Mouse (Mus musculus) midbrain, embryonic 10.5 days (tissue): Measurements from ENCODE around the gene Cacna1i. TPM values are rescaled to one million over a fixed set of nuclear protein-coding genes. Genes with fewer than 3 reads are reported as not detected.

Source experiments
- DNase-seq: peaks from one replicate; pipeline ENCODE4 v3.0.0-alpha.2; 2017; ENCODE audit warnings: low spot score
- H3K27ac ChIP-seq: fragments of 300-500 bp; sonication (generic); replicated peaks from 2 replicates; pipeline ENCODE4 v1.5.1; 2016; ENCODE audit warnings: mild to moderate bottlenecking
- H3K27me3 ChIP-seq: fragments of 300-500 bp; sonication (generic); 2 replicates; pipeline ENCODE4 v1.6.1; 2016; ENCODE audit warnings: low read depth, mild to moderate bottlenecking; ENCODE audit not compliant: poor library complexity, severe bottlenecking
- H3K36me3 ChIP-seq: fragments of 300-500 bp; sonication (generic); 2 replicates; pipeline ENCODE4 v1.6.1; 2016; ENCODE audit warnings: mild to moderate bottlenecking, moderate library complexity
- H3K4me1 ChIP-seq: fragments of 300-500 bp; sonication (generic); 2 replicates; pipeline ENCODE4 v1.6.1; 2016
- H3K4me3 ChIP-seq: fragments of 300-500 bp; sonication (generic); 2 replicates; pipeline ENCODE4 v1.5.1; 2016; ENCODE audit warnings: mild to moderate bottlenecking, moderate library complexity
- H3K9me3 ChIP-seq: fragments of 300-500 bp; sonication (generic); replicated peaks from 2 replicates; pipeline ENCODE4 v1.6.1; 2016; ENCODE audit warnings: mild to moderate bottlenecking
- WGBS: fragments of 180-500 bp; shearing (Covaris S2); methylation state at CpG from one replicate; pipeline ENCODE4 v1.1.7; 2016; 5-methylcytosine and 5-hydroxymethylcytosine counted together
- polyA plus RNA-seq: library from polyadenylated mRNA; unstranded; fragments of >200 nt; fragmentation: Nextera tagmentation; extraction: Ambion mirVana; gene quantifications from 2 replicates; pipeline ENCODE4 v1.2.1, GENCODE M21; 2016

Cacna1i gene
- polyA plus RNA-seq, 1 experiment from 2014 or later = 0.01 TPM

GRCm38 (mm10) chr15:80280646-80281045, 6.4 kb upstream of the Cacna1i start:
- Histone ChIP-seq H3K4me3 (no peak overlapping the region), H3K36me3 (no peaks in the 10 kb centered on the region)
- 22% methylated on average over 6 of the region's 6 CpGs for WGBS

DNA sequence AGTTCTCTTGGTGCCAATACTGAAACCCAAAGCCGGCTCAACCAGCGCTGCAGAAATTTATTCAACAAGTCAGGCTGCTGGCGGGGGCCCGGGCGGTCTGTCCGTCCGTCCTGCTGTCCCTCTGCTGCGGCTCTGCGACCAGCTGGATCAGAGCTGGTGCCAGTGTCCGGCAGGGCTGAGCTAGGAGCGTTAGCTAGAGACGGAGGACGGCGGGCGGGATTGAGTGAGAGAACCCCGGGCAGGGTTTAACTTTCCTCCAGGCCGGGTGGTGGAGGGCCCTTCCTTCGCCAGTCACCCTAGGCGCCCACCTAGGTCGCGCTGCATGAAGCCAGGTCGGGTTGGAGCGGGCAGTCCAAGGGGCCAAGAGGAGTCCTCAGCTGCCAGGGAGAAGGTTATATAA, 998 bp downstream of the Cacna1i start:
- H3K27ac ChIP-seq = no peak overlapping the region
- peak overlapping the region; percentile 62 for H3K4me3 ChIP-seq
- peaks cover 39% of the 10 kb centered on the region for H3K4me1 ChIP-seq
- WGBS = under 1% methylated on average over 23 of the region's 23 CpGs
- no peaks in the 10 kb centered on the region for H3K36me3 ChIP-seq
- H3K27me3 ChIP-seq = peaks cover 96% of the 10 kb centered on the region
- peak; percentile 39 for DNase-seq
- H3K9me3 ChIP-seq = no peaks in the 10 kb centered on the region

More at GRCm38 (mm10) chr15:80280646-80281045, 6.4 kb upstream of the Cacna1i start:
- peak; percentile 71 for DNase-seq
- H3K27me3 ChIP-seq = peaks cover 51% of the 10 kb centered on the region
- no peaks in the 10 kb centered on the region for H3K9me3 ChIP-seq
- peak overlapping the region; percentile 55 for H3K27ac ChIP-seq
- peaks cover 15% of the 10 kb centered on the region for H3K4me1 ChIP-seq

DNA sequence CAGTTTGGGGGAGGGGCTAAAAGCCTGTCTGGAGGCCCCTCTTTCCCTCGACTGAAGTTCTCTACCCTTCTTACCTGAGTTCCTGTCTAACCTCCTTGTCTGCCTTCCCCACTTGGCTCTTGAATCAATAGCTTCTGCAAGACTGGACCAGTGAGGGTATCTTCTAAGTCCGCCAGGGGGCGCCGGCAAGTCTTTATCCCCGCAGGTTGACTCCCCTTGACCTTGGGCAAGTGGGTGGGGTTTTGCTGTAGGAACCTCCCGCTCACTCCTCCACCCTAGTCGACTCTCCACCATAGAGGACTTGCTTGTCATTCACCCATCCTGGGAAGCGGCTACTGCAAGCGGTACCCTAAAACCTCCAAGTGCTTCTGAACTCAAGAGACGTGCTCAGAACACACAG, 2.4 kb downstream of the Cacna1i start:
- Histone ChIP-seq H3K4me1 (peaks cover 36% of the 10 kb centered on the region), H3K27ac (no peak overlapping the region), H3K9me3 (no peaks in the 10 kb centered on the region), H3K27me3 (peaks cover 82% of the 10 kb centered on the region), H3K4me3 (no peak overlapping the region), H3K36me3 (no peaks in the 10 kb centered on the region)
- whole genome bisulfite sequencing = 5% methylated on average over 10 of the region's 10 CpGs
- DNase-seq = peak; percentile 67

- H3K4me1 ChIP-seq = no peaks in the 10 kb centered on the region
- DNase-seq = no peak
- WGBS = 98% methylated on average over 1 of the region's 1 CpGs
- H3K9me3 ChIP-seq = 0 out of 2 replicates have a peak, but pooled peaks cover 3% of the 10 kb centered on the region
- H3K36me3 ChIP-seq = no peaks in the 10 kb centered on the region
- H3K4me3 ChIP-seq = no peak overlapping the region
- H3K27me3 ChIP-seq = 0 out of 2 replicates have a peak, but pooled peaks cover 5% of the 10 kb centered on the region
- no peak overlapping the region for H3K27ac ChIP-seq
Observed at GRCm38 (mm10) chr15:80297146-80297545, 10.1 kb downstream of the Cacna1i start.

GRCm38 (mm10) chr15:80303779-80304178, 16.7 kb downstream of the Cacna1i start:
- Histone ChIP-seq H3K27ac (0 out of 2 replicates have a peak overlapping the region, but pooled peaks have one; percentile 46), H3K36me3 (no peaks in the 10 kb centered on the region), H3K4me1 (peaks cover 20% of the 10 kb centered on the region), H3K4me3 (no peak overlapping the region), H3K9me3 (no peaks in the 10 kb centered on the region), H3K27me3 (peaks cover 12% of the 10 kb centered on the region; the same call in 1 of the 2 replicates)
- no peak for DNase-seq
- WGBS = 71% methylated on average over 14 of the region's 14 CpGs

DNA sequence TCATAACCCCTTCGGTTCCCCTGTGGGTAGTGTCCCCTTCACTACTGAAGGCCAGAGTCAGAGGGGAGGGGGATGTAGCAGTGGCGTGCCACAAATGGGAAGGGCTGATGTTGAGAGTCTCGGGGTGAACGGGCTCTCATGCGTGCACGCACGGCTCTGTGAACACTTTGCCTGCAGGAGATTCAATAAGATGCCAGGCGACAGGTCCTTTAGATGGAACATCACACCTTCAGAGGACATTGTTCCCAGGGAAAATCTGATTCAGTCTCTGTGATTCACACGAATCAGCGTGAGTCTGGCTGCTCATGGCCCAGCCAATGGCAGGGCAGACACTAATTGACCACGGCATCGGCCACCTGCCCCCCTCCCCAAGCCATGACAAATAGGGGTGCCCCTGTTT, 17.1 kb downstream of the Cacna1i start:
- 0 out of 2 replicates have a peak overlapping the region, but pooled peaks have one; percentile 46 for H3K27ac ChIP-seq
- H3K4me3 ChIP-seq = no peak overlapping the region
- 86% methylated on average over 12 of the region's 12 CpGs for WGBS
- no peak for DNase-seq
- no peaks in the 10 kb centered on the region for H3K9me3 ChIP-seq
- H3K4me1 ChIP-seq = peaks cover 20% of the 10 kb centered on the region
- H3K36me3 ChIP-seq = no peaks in the 10 kb centered on the region
- H3K27me3 ChIP-seq = peaks cover 12% of the 10 kb centered on the region; the same call in 1 of the 2 replicates

DNA sequence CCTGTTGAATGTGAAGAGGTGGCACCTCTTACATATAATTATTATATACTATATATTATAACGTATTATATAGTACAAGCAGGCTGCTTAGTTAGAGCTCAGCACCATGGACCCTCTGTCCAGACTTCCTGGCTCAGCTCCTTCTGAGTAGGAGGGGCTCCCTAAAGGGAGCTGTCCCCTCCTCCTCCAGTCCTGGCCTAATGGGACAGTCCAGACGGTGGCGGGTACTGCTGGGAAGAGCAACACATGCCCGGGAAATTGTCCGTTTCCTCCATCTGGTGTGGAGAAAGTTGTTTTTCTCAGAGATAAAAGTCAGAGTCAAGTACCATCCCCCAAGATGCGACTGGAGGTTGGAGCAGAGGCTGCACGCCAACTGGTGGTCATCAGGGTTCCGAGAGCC, 19.1 kb downstream of the Cacna1i start:
- Histone ChIP-seq H3K9me3 (no peaks in the 10 kb centered on the region), H3K27ac (no peak overlapping the region), H3K4me1 (peaks cover 20% of the 10 kb centered on the region), H3K36me3 (no peaks in the 10 kb centered on the region), H3K27me3 (peaks cover 12% of the 10 kb centered on the region; the same call in 1 of the 2 replicates), H3K4me3 (no peak overlapping the region)
- 70% methylated on average over 8 of the region's 8 CpGs for WGBS
- DNase-seq = no peak

DNA sequence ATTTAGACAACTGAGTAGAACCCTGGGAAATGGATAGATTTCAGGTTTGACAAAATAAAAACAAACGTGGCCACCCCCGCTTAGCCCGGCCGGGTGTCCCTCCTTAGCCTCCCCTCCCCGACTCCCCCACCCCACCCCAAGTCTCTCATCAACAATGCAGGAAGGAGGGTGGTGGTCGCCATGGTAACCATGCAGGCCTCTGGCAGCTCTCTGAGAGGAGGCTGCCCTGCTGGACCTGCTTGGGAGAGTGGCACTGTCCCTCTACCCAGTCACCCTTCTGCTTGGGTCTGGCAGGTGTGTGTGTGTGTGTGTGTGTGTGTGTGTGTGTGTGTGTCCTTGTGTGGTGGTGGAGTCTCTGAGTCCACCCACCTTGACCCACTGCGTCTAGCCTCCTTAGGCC, 27.7 kb downstream of the Cacna1i start:
- no peaks in the 10 kb centered on the region for H3K9me3 ChIP-seq
- WGBS = 25% methylated on average over 7 of the region's 7 CpGs
- no peak overlapping the region for H3K4me3 ChIP-seq
- H3K36me3 ChIP-seq = no peaks in the 10 kb centered on the region
- peak overlapping the region; percentile 63 for H3K27ac ChIP-seq
- H3K4me1 ChIP-seq = peaks cover 27% of the 10 kb centered on the region
- no peaks in the 10 kb centered on the region for H3K27me3 ChIP-seq
- DNase-seq = peak; percentile 61

DNA sequence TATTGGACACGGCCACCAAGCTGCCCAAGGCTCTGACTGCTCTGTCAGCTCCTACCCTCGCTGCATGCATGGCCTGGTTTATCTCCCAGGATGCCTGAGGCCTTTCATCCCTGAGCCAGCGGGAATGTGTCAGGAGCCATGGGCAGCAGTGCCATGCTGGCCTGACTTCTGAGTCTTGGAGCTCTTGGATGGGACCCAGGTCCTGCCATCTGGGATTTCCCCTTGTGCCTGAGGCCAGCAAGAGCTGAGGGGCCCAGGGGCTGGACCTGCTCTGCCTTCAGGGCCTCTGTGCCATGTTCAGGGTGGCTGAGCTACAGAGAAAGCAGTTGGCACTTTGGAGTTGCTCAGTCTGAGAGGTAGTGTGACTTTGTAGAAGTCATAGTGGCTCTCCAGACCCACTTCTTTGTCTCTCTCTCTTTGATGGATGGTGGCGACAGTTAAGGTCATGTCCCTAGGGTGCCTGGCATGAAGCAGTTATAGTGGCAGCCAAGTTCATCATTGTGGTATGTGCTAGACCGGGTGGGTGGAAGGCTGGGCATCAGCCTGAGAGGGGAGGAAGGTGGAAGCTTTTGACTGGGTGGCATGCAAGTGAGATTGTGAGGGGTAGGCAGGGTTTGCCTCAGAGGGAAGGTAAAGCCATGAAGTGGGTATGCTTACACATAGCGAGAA, 30.1 kb downstream of the Cacna1i start:
- WGBS = 88% methylated on average over 6 of the region's 6 CpGs

GRCm38 (mm10) chr15:80317841-80318530, 30.9 kb downstream of the Cacna1i start:
- H3K27ac ChIP-seq = no peak overlapping the region
- no peaks in the 10 kb centered on the region for H3K9me3 ChIP-seq
- WGBS = 81% methylated on average over 8 of the region's 8 CpGs
- no peaks in the 10 kb centered on the region for H3K27me3 ChIP-seq
- H3K4me3 ChIP-seq = no peak overlapping the region
- peaks cover 27% of the 10 kb centered on the region for H3K4me1 ChIP-seq
- no peaks in the 10 kb centered on the region for H3K36me3 ChIP-seq
- no peak for DNase-seq

More for the DNA sequence above, 30.1 kb downstream of the Cacna1i start:
- Histone ChIP-seq H3K9me3 (no peaks in the 10 kb centered on the region), H3K4me3 (no peak overlapping the region), H3K27me3 (no peaks in the 10 kb centered on the region), H3K36me3 (no peaks in the 10 kb centered on the region), H3K4me1 (peaks cover 27% of the 10 kb centered on the region), H3K27ac (no peak overlapping the region)
- DNase-seq = no peak

GRCm38 (mm10) chr15:80318543-80319255, 31.7 kb downstream of the Cacna1i start:
- H3K36me3 ChIP-seq = no peaks in the 10 kb centered on the region
- no peak overlapping the region for H3K4me3 ChIP-seq
- no peak for DNase-seq
- no peaks in the 10 kb centered on the region for H3K27me3 ChIP-seq
- H3K9me3 ChIP-seq = no peaks in the 10 kb centered on the region
- peak overlapping the region; percentile 63 for H3K27ac ChIP-seq
- H3K4me1 ChIP-seq = peaks cover 27% of the 10 kb centered on the region
- WGBS = 26% methylated on average over 11 of the region's 11 CpGs

- 82% methylated on average over 2 of the region's 2 CpGs for WGBS
- Histone ChIP-seq H3K9me3 (no peaks in the 10 kb centered on the region), H3K36me3 (no peaks in the 10 kb centered on the region), H3K27me3 (no peaks in the 10 kb centered on the region), H3K4me1 (peaks cover 27% of the 10 kb centered on the region), H3K27ac (peak overlapping the region; percentile 63), H3K4me3 (no peak overlapping the region)
- DNase-seq = no peak
Observed at GRCm38 (mm10) chr15:80319315-80319714, 32.3 kb downstream of the Cacna1i start.
